Mouse (Mus musculus) kidney, adult 2 months (tissue): Measurements from ENCODE around the gene Slc44a4.

Source experiments
- CTCF ChIP-seq: fragments of 200-500 bp; conservative IDR thresholded peaks from 2 replicates; pipeline ENCODE4 v1.5.1; 2011; ENCODE audit warnings: low read depth, mild to moderate bottlenecking, control low read depth, low read length, moderate library complexity, mixed read lengths; ENCODE audit not compliant: insufficient read depth, insufficient read length
- POLR2A ChIP-seq: fragments of 200-500 bp; IDR thresholded peaks from one replicate; pipeline ENCODE4 v1.6.1; 2011; ENCODE audit warnings: low read depth, low read length, control low read depth

DNA sequence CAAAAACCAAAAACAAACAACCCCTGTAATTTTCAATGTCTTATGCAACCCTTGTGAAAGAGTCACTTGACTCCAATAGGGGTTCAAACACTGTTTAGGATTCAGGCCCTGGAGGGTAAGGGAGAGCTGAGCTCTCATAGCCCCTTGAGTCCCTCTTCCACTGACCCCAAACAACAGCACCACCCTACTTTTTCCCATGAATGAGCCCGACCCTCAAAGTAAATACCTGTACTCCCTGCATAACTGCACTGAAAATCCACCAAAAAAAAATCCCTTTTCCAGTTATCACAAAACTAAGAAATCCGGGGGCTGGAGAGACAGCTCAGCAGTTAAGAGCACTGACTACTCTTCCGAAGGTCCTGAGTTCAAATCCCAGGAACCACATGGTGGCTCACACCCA lies 41.6 kb downstream of the Slc44a4 start:
- TF ChIP-seq POLR2A (no peak), CTCF (no peak)
